18 mouse cellular contexts compared by ENCODE assay signal in genomic region chr11:120507611-120508289, GRCm38 (mm10). TPM values are rescaled to one million over a fixed set of nuclear protein-coding genes. Genes with fewer than 3 reads are reported as not detected.
DNase-seq lines count a peak whose midpoint lies in the region; ATAC-seq and TF ChIP-seq lines count a peak whose summit lies in the region.
"Had no signal": no experiment of that assay in that cellular context is flagged by ENCODE, and none has a peak within 500 bp of the region (broad histone marks: within the 10 kb centered on the region; RNA-seq: fewer than 3 reads in every experiment).

No protein-coding gene starts in this region.

- 0 out of 2 replicates have a peak, but pooled peaks cover 4% of the 10 kb centered on the region for H3K4me1 ChIP-seq in lung, embryonic 14.5 days (ENCODE audit: insufficient read depth)
- H3K4me1 ChIP-seq in stomach, embryonic 14.5 days (ENCODE audit: control insufficient read depth, insufficient read depth, low read length), result peaks cover 10% of the 10 kb centered on the region
- peaks cover 13% of the 10 kb centered on the region for H3K4me1 ChIP-seq in forebrain, embryonic 12.5 days
- peaks cover 6% of the 10 kb centered on the region for H3K4me1 ChIP-seq in midbrain, embryonic 11.5 days (ENCODE audit: control insufficient read depth, insufficient read depth, low read length)
- H3K4me1 ChIP-seq in forebrain, embryonic 11.5 days (replicated peaks; ENCODE audit: control insufficient read depth, insufficient read depth, low read length), result peaks cover 5% of the 10 kb centered on the region; the same call in 1 of the 2 replicates

- TF ChIP-seq CTCF in lung, embryonic 14.5 days (IDR thresholded peaks at IDR 0.05; ENCODE audit: low read depth), result no peak

- H3K4me3 ChIP-seq in lung, embryonic 14.5 days (ENCODE audit: low read depth, low read length), result no peak overlapping the region
- H3K4me3 ChIP-seq in stomach, embryonic 14.5 days (ENCODE audit: low read depth, low read length), result no peak overlapping the region
- H3K4me3 ChIP-seq in forebrain, embryonic 12.5 days (replicated peaks), result no peak overlapping the region
- H3K4me3 ChIP-seq in midbrain, embryonic 11.5 days (ENCODE audit: low read depth, low read length), result no peak overlapping the region
- no peak overlapping the region for H3K4me3 ChIP-seq in forebrain, embryonic 11.5 days (ENCODE audit: low read depth, low read length)
- H3K4me3 ChIP-seq: embryonic facial prominence, embryonic 12.5 days; limb, embryonic 12.5 days; neural tube, embryonic 13.5 days had no signal

- peak; percentile 12 for DNase-seq in adrenal gland, adult 2 months
- DNase-seq in adrenal gland, postnatal 25 days, result no peak
- DNase-seq in ZHBTc4 (ENCODE audit: low read depth, low spot score), result peak; percentile 32
- DNase-seq in lung, embryonic 14.5 days, result peak; percentile 44
- DNase-seq in midbrain, embryonic 11.5 days (ENCODE audit: low spot score, missing footprints), result no peak
- no peak for DNase-seq in forebrain, embryonic 11.5 days (ENCODE audit: low spot score)
- DNase-seq: adrenal gland, postnatal 10 days; heart, adult 11 months; heart, postnatal 10 days; spleen, adult 18-20 months had no signal

- no peaks in the 10 kb centered on the region for H3K27me3 ChIP-seq in lung, embryonic 14.5 days (ENCODE audit: insufficient read depth, low read length)
- no peaks in the 10 kb centered on the region for H3K27me3 ChIP-seq in stomach, embryonic 14.5 days (ENCODE audit: control insufficient read depth, insufficient read depth, low read length)
- peaks cover 3% of the 10 kb centered on the region; the same call in 1 of the 2 replicates for H3K27me3 ChIP-seq in forebrain, embryonic 12.5 days
- no peaks in the 10 kb centered on the region for H3K27me3 ChIP-seq in midbrain, embryonic 11.5 days (ENCODE audit: control insufficient read depth, insufficient read depth, low read length)
- H3K27me3 ChIP-seq in forebrain, embryonic 11.5 days (ENCODE audit: control insufficient read depth, insufficient read depth, low read length), result no peaks in the 10 kb centered on the region
- H3K27me3 ChIP-seq: embryonic facial prominence, embryonic 12.5 days; limb, embryonic 12.5 days; neural tube, embryonic 13.5 days had no signal

- no peaks in the 10 kb centered on the region for H3K9me3 ChIP-seq in lung, embryonic 14.5 days (ENCODE audit: low read depth, low read length)
- no peaks in the 10 kb centered on the region for H3K9me3 ChIP-seq in stomach, embryonic 14.5 days (ENCODE audit: control insufficient read depth, low read depth, low read length)
- H3K9me3 ChIP-seq in forebrain, embryonic 12.5 days, result no peaks in the 10 kb centered on the region
- H3K9me3 ChIP-seq in midbrain, embryonic 11.5 days (ENCODE audit: control insufficient read depth, low read length), result no peaks in the 10 kb centered on the region
- H3K9me3 ChIP-seq in forebrain, embryonic 11.5 days (ENCODE audit: control insufficient read depth, low read length), result no peaks in the 10 kb centered on the region
- H3K9me3 ChIP-seq: embryonic facial prominence, embryonic 12.5 days; limb, embryonic 12.5 days; neural tube, embryonic 13.5 days had no signal

- peak overlapping the region; percentile 82 for H3K27ac ChIP-seq in lung, embryonic 14.5 days (ENCODE audit: low read depth)
- peak overlapping the region; percentile 79 for H3K27ac ChIP-seq in stomach, embryonic 14.5 days (ENCODE audit: low read length)
- H3K27ac ChIP-seq in forebrain, embryonic 12.5 days, result no peak overlapping the region
- no peak overlapping the region for H3K27ac ChIP-seq in midbrain, embryonic 11.5 days (ENCODE audit: low read depth, low read length)
- H3K27ac ChIP-seq in forebrain, embryonic 11.5 days (ENCODE audit: low read depth, low read length), result no peak overlapping the region
- H3K27ac ChIP-seq: embryonic facial prominence, embryonic 12.5 days; hindbrain, postnatal 0 days; limb, embryonic 12.5 days; neural tube, embryonic 13.5 days had no signal

- no peaks in the 10 kb centered on the region for H3K36me3 ChIP-seq in lung, embryonic 14.5 days (ENCODE audit: insufficient read depth)
- H3K36me3 ChIP-seq in stomach, embryonic 14.5 days (ENCODE audit: control insufficient read depth, insufficient read depth, low read length), result no peaks in the 10 kb centered on the region
- no peaks in the 10 kb centered on the region for H3K36me3 ChIP-seq in forebrain, embryonic 12.5 days (replicated peaks)
- no peaks in the 10 kb centered on the region for H3K36me3 ChIP-seq in midbrain, embryonic 11.5 days (ENCODE audit: control insufficient read depth, insufficient read depth, low read length)
- H3K36me3 ChIP-seq in forebrain, embryonic 11.5 days (ENCODE audit: control insufficient read depth, insufficient read depth, low read length), result no peaks in the 10 kb centered on the region
- H3K36me3 ChIP-seq: embryonic facial prominence, embryonic 12.5 days; limb, embryonic 12.5 days; neural tube, embryonic 13.5 days had no signal

- 46% methylated on average over 13 of the region's 13 CpGs for WGBS in lung, embryonic 14.5 days
- whole genome bisulfite sequencing in stomach, embryonic 14.5 days, result 57% methylated on average over 13 of the region's 13 CpGs
- WGBS in forebrain, embryonic 12.5 days, result 81% methylated on average over 13 of the region's 13 CpGs
- 84% methylated on average over 13 of the region's 13 CpGs for WGBS in midbrain, embryonic 11.5 days
- 88% methylated on average over 13 of the region's 13 CpGs for WGBS in forebrain, embryonic 11.5 days

- H3K4me2 ChIP-seq in lung, embryonic 14.5 days, result no peak overlapping the region
- no peak overlapping the region for H3K4me2 ChIP-seq in stomach, embryonic 14.5 days (replicated peaks; ENCODE audit: low read depth, low read length)
- H3K4me2 ChIP-seq in forebrain, embryonic 12.5 days, result no peak overlapping the region
- H3K4me2 ChIP-seq in midbrain, embryonic 11.5 days, result no peak overlapping the region
- H3K4me2 ChIP-seq in forebrain, embryonic 11.5 days (ENCODE audit: low read depth, low read length, severe bottlenecking), result no peak overlapping the region
- H3K4me2 ChIP-seq: embryonic facial prominence, embryonic 12.5 days; limb, embryonic 12.5 days; neural tube, embryonic 13.5 days had no signal

- ATAC-seq in lung, embryonic 14.5 days (ENCODE audit: insufficient read depth), result peak; percentile 72
- ATAC-seq in stomach, embryonic 14.5 days (ENCODE audit: insufficient number of reproducible peaks, insufficient read depth, low FRiP score, low read depth), result peak; percentile 83
- no peak for ATAC-seq in forebrain, embryonic 12.5 days (ENCODE audit: low FRiP score)
- ATAC-seq in midbrain, embryonic 11.5 days (ENCODE audit: low FRiP score), result no peak
- no peak for ATAC-seq in forebrain, embryonic 11.5 days (replicated peaks; ENCODE audit: low FRiP score)
- ATAC-seq: forebrain, embryonic 14.5 days; hindbrain, postnatal 0 days had no signal

- H3K9ac ChIP-seq in lung, embryonic 14.5 days, result no peak overlapping the region
- no peak overlapping the region for H3K9ac ChIP-seq in stomach, embryonic 14.5 days (replicated peaks; ENCODE audit: low read depth, low read length)
- H3K9ac ChIP-seq in forebrain, embryonic 12.5 days, result no peak overlapping the region; the same call in 1 of the 2 replicates
- no peak overlapping the region for H3K9ac ChIP-seq in midbrain, embryonic 11.5 days (ENCODE audit: low read length)
- no peak overlapping the region for H3K9ac ChIP-seq in forebrain, embryonic 11.5 days (ENCODE audit: low read length)
- H3K9ac ChIP-seq: embryonic facial prominence, embryonic 12.5 days; limb, embryonic 12.5 days; liver, postnatal 0 days; neural tube, embryonic 13.5 days had no signal

RNA-seq across cellular contexts. Expression of gene Slc25a10, which starts 16.1 kb away (rescaled TPM):
- total RNA-seq in adrenal gland, adult 2 months (2021), result 100 to 1,000 TPM; 103 to 116 TPM
- polyA plus RNA-seq in adrenal gland, adult 2 months (2012; rRNA removed), result 400 and 531 TPM in 2 replicates
- total RNA-seq in adrenal gland, postnatal 25 days (2021), result 102 and 151 TPM in 2 replicates
- polyA plus RNA-seq in lung, embryonic 14.5 days (2014; fragmentation: Nextera tagmentation; extraction: Ambion mirVana), result 68.9 and 71.3 TPM in 2 replicates
- polyA plus RNA-seq in stomach, embryonic 14.5 days (2014; fragmentation: Nextera tagmentation; extraction: Ambion mirVana), result 66.5 and 75.1 TPM in 2 replicates
- 43.4 and 46.0 TPM in 2 replicates for polyA plus RNA-seq in forebrain, embryonic 12.5 days (2016; fragmentation: Nextera tagmentation; extraction: Ambion mirVana)
- 30.0 and 38.7 TPM in 2 replicates for polyA plus RNA-seq in midbrain, embryonic 11.5 days (2014; fragmentation: Nextera tagmentation; extraction: Ambion mirVana)
- polyA plus RNA-seq in forebrain, embryonic 11.5 days (2014; fragmentation: Nextera tagmentation; extraction: Ambion mirVana), result 50.9 and 57.5 TPM in 2 replicates

RNA-seq across cellular contexts. Expression of gene Gcgr, which starts 22.7 kb away (rescaled TPM):
- 1 to 10 TPM; 1.5 to 1.7 TPM for total RNA-seq in adrenal gland, adult 2 months (2021)
- 2.1 and 2.5 TPM in 2 replicates for polyA plus RNA-seq in adrenal gland, adult 2 months (2012; rRNA removed)
- total RNA-seq in adrenal gland, postnatal 25 days (2021), result 1.0 and 3.5 TPM in 2 replicates
- 0.59 and 1.4 TPM in 2 replicates for polyA plus RNA-seq in lung, embryonic 14.5 days (2014; fragmentation: Nextera tagmentation; extraction: Ambion mirVana)
- 1.2 and 1.9 TPM in 2 replicates for polyA plus RNA-seq in stomach, embryonic 14.5 days (2014; fragmentation: Nextera tagmentation; extraction: Ambion mirVana)
- 0.09 TPM in 1 of 2 replicates, not detected in the other for polyA plus RNA-seq in forebrain, embryonic 12.5 days (2016; fragmentation: Nextera tagmentation; extraction: Ambion mirVana)
- 0.11 TPM in 1 of 2 replicates, not detected in the other for polyA plus RNA-seq in midbrain, embryonic 11.5 days (2014; fragmentation: Nextera tagmentation; extraction: Ambion mirVana)
- 0.35 TPM in 1 of 2 replicates, not detected in the other for polyA plus RNA-seq in forebrain, embryonic 11.5 days (2014; fragmentation: Nextera tagmentation; extraction: Ambion mirVana)

RNA-seq across cellular contexts. Expression of gene Mrpl12, which starts 23.3 kb away (rescaled TPM):
- 100 to 1,000 TPM; 107 to 146 TPM for total RNA-seq in adrenal gland, adult 2 months (2021)
- 163 and 185 TPM in 2 replicates for polyA plus RNA-seq in adrenal gland, adult 2 months (2012; rRNA removed)
- total RNA-seq in adrenal gland, postnatal 25 days (2021), result 96.3 and 104 TPM in 2 replicates
- polyA plus RNA-seq in lung, embryonic 14.5 days (2014; fragmentation: Nextera tagmentation; extraction: Ambion mirVana), result 150 and 162 TPM in 2 replicates
- polyA plus RNA-seq in stomach, embryonic 14.5 days (2014; fragmentation: Nextera tagmentation; extraction: Ambion mirVana), result 150 and 153 TPM in 2 replicates
- polyA plus RNA-seq in forebrain, embryonic 12.5 days (2016; fragmentation: Nextera tagmentation; extraction: Ambion mirVana), result 130 and 135 TPM in 2 replicates
- 137 and 152 TPM in 2 replicates for polyA plus RNA-seq in midbrain, embryonic 11.5 days (2014; fragmentation: Nextera tagmentation; extraction: Ambion mirVana)
- 152 and 160 TPM in 2 replicates for polyA plus RNA-seq in forebrain, embryonic 11.5 days (2014; fragmentation: Nextera tagmentation; extraction: Ambion mirVana)

RNA-seq across cellular contexts. Expression of gene Arl16, which starts 40.3 kb away (rescaled TPM):
- total RNA-seq in adrenal gland, adult 2 months (2021), result 10 to 100 TPM; 21.4 to 27.2 TPM
- 23.2 and 27.2 TPM in 2 replicates for polyA plus RNA-seq in adrenal gland, adult 2 months (2012; rRNA removed)
- total RNA-seq in adrenal gland, postnatal 25 days (2021), result 22.6 and 22.8 TPM in 2 replicates
- 42.9 and 44.4 TPM in 2 replicates for polyA plus RNA-seq in lung, embryonic 14.5 days (2014; fragmentation: Nextera tagmentation; extraction: Ambion mirVana)
- polyA plus RNA-seq in stomach, embryonic 14.5 days (2014; fragmentation: Nextera tagmentation; extraction: Ambion mirVana), result 43.3 and 49.4 TPM in 2 replicates
- polyA plus RNA-seq in forebrain, embryonic 12.5 days (2016; fragmentation: Nextera tagmentation; extraction: Ambion mirVana), result 48.2 and 50.1 TPM in 2 replicates
- polyA plus RNA-seq in midbrain, embryonic 11.5 days (2014; fragmentation: Nextera tagmentation; extraction: Ambion mirVana), result 48.0 and 53.0 TPM in 2 replicates
- polyA plus RNA-seq in forebrain, embryonic 11.5 days (2014; fragmentation: Nextera tagmentation; extraction: Ambion mirVana), result 50.1 and 54.2 TPM in 2 replicates

RNA-seq across cellular contexts. Expression of gene Mcrip1, which starts 41.8 kb away (rescaled TPM):
- 10 to 100 TPM; 56.9 to 65.8 TPM for total RNA-seq in adrenal gland, adult 2 months (2021)
- polyA plus RNA-seq in adrenal gland, adult 2 months (2012; rRNA removed), result 136 and 157 TPM in 2 replicates
- total RNA-seq in adrenal gland, postnatal 25 days (2021), result 67.5 and 75.4 TPM in 2 replicates
- 226 and 229 TPM in 2 replicates for polyA plus RNA-seq in lung, embryonic 14.5 days (2014; fragmentation: Nextera tagmentation; extraction: Ambion mirVana)
- polyA plus RNA-seq in stomach, embryonic 14.5 days (2014; fragmentation: Nextera tagmentation; extraction: Ambion mirVana), result 229 and 239 TPM in 2 replicates
- polyA plus RNA-seq in forebrain, embryonic 12.5 days (2016; fragmentation: Nextera tagmentation; extraction: Ambion mirVana), result 209 and 214 TPM in 2 replicates
- polyA plus RNA-seq in midbrain, embryonic 11.5 days (2014; fragmentation: Nextera tagmentation; extraction: Ambion mirVana), result 232 and 237 TPM in 2 replicates
- polyA plus RNA-seq in forebrain, embryonic 11.5 days (2014; fragmentation: Nextera tagmentation; extraction: Ambion mirVana), result 213 and 247 TPM in 2 replicates

Comparison
In these comparisons a context has a peak if more than half of its experiments do, and no peak if none do; other contexts are left out.
1. DNase-seq: peak in adrenal gland, adult 2 months (single experiment), ZHBTc4 (single experiment) and lung, embryonic 14.5 days (single experiment); none in adrenal gland, postnatal 25 days (single experiment), midbrain, embryonic 11.5 days (single experiment) and forebrain, embryonic 11.5 days (single experiment).
2. ATAC-seq: peak in lung, embryonic 14.5 days (single experiment) and stomach, embryonic 14.5 days (single experiment); none in forebrain, embryonic 12.5 days (single experiment), midbrain, embryonic 11.5 days (single experiment) and forebrain, embryonic 11.5 days (single experiment).
3. H3K27ac ChIP-seq: peak in lung, embryonic 14.5 days (single experiment) and stomach, embryonic 14.5 days (single experiment); none in forebrain, embryonic 12.5 days (single experiment), midbrain, embryonic 11.5 days (single experiment) and forebrain, embryonic 11.5 days (single experiment).